Mouse (Mus musculus) right cerebral cortex, postnatal 10 days (tissue): ENCODE data around the gene Fat1.
"Not testable (repeated sequence)": the region's sequence is repeated elsewhere in the genome, so short reads cannot be mapped to it uniquely, and the experiment has no call there.

Experiments used
- DNase-seq, 2 experiments: peaks; one replicate each; pipeline ENCODE4 v3.0.0; 2021; ENCODE audit warnings: low spot score in 2 of 2

The Fat1 gene

GRCm38 (mm10) chr8:45065391-45065790 lies 130.1 kb downstream of the Fat1 start:
- not testable (repeated sequence) for DNase-seq

DNA sequence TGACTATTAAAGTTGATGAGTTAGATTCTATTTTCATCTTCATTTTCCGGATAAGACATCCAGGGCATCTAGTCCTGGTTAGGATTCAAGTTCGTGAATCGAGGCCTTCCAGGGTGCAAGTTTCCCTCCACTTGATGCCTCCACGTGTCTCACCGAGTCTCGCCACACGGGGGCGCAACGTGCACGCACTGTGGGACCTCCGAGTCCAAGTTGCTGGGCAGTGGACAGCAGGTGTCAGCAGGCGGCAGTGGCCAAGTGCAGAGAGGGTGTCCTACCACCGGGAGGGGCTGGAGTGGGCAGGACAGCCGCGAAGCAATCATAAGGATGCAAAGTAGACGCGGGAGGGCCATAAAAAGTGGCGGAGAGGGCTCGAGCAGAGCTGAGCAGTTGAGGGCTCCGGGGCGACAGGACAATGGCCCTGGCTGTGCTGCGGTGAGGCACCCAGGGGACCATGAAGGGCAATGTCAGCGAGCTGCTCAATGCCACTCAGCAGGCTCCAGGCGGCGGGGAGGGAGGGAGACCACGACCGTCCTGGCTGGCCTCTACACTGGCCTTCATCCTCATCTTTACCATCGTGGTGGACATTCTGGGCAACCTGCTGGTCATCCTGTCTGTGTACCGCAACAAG lies 133.6 kb downstream of the Fat1 start, which contains the start of gene Mtnr1a:
Gene Mtnr1a (plus strand): TSS at position 379 of the 628 bp plus-strand sequence.
- peak; percentile 88 to 92 for DNase-seq

DNA sequence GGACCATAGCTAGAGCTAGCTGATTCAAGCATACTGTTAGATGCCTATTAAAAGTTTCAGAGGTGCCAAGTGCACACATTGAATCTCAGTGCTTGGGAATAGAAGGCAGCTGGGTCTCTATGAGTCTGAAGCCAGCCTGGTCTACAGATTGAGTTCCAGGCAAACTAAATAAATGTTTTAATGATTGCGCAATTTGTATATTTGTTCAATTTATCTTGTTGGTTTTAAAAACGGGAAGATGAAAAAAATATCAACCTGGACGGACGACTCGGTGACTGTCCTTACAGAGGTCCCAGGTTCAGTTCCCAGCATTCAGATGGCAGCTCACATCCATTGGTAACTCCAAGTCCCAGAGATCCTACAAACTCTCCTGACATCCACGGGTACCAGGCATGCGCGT lies 135.7 kb downstream of the Fat1 start:
- no peak for DNase-seq

DNA sequence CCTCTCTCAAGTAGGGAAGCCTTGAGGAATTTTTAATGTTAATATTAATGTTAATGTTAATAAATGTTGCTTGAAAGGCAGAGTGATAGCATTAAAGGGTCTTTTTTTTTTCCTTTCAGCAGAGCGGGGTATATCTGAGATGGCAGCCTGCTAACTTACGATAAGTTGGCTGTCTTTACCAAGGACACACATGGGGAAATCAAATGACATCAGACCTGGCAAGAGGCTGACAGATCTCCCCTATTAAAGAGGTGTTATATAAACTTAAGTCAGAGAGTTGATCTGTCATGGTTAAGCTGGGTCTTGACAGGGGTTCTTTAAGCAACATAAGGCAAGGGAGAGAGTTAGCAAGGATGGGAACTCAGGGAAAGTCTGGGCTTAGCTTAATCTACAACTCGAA lies 145.6 kb downstream of the Fat1 start:
- no peak for DNase-seq

DNA sequence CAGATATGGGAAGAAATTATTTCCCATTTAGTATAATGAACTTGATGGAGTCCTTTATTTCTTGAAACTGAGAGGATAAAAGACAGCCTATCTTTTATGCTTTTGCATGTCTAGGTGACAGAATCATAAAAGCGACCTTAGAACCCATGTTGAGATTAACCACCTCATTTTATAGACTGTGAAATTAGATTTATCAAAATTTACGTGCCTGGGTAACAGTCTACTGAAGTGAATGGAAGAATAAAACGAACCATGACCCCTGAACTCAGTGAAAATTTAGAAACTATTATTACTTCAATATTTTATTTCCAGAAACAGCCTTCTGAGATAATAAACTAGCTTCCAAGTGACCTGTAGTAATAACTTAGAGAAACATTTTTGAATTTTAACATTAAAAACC lies 158.4 kb downstream of the Fat1 start:
- DNase-seq = no peak
